In genomic region chr10:128084160-128084559, GRCm38 (mm10) we compare ENCODE assay signal across 7 mouse cellular contexts. TPM values are rescaled to one million over a fixed set of nuclear protein-coding genes. Genes with fewer than 3 reads are reported as not detected.
DNase-seq lines count a peak whose midpoint lies in the region; ATAC-seq lines count a peak whose summit lies in the region.

No protein-coding gene starts in this region.

- peaks cover 16% of the 10 kb centered on the region for H3K36me3 ChIP-seq in neural tube, embryonic 11.5 days (ENCODE audit: control insufficient read depth, insufficient read depth, low read length)
- peaks cover 51% of the 10 kb centered on the region for H3K36me3 ChIP-seq in embryonic facial prominence, embryonic 15.5 days
- peaks cover 36% of the 10 kb centered on the region for H3K36me3 ChIP-seq in limb, embryonic 11.5 days (ENCODE audit: control insufficient read depth, insufficient read depth, low read length)
- H3K36me3 ChIP-seq in stomach, embryonic 15.5 days = peaks cover 35% of the 10 kb centered on the region

- peak overlapping the region; percentile 66 for H3K4me2 ChIP-seq in neural tube, embryonic 11.5 days (ENCODE audit: low read depth)
- peak overlapping the region; percentile 80 for H3K4me2 ChIP-seq in embryonic facial prominence, embryonic 15.5 days (replicated peaks)
- H3K4me2 ChIP-seq in limb, embryonic 11.5 days (ENCODE audit: low read depth, severe bottlenecking) = peak overlapping the region; percentile 85
- H3K4me2 ChIP-seq in stomach, embryonic 15.5 days = peak overlapping the region; percentile 71

- 10% methylated on average over 3 of the region's 3 CpGs for WGBS in neural tube, embryonic 11.5 days
- WGBS in embryonic facial prominence, embryonic 15.5 days = 4% methylated on average over 3 of the region's 3 CpGs
- WGBS in limb, embryonic 11.5 days = 2% methylated on average over 3 of the region's 3 CpGs
- WGBS in stomach, embryonic 15.5 days = 2% methylated on average over 3 of the region's 3 CpGs

- peak overlapping the region; percentile 98 for H3K9ac ChIP-seq in neural tube, embryonic 11.5 days (ENCODE audit: low read length)
- peak overlapping the region; percentile 95 for H3K9ac ChIP-seq in embryonic facial prominence, embryonic 15.5 days
- peak overlapping the region; percentile 98 for H3K9ac ChIP-seq in limb, embryonic 11.5 days (ENCODE audit: low read length)
- H3K9ac ChIP-seq in stomach, embryonic 15.5 days = peak overlapping the region; percentile 82

- H3K4me3 ChIP-seq in neural tube, embryonic 11.5 days (ENCODE audit: low read depth, low read length) = peak overlapping the region; percentile 99
- peak overlapping the region; percentile 69 for H3K4me3 ChIP-seq in embryonic facial prominence, embryonic 15.5 days (replicated peaks)
- peak overlapping the region; percentile 99 for H3K4me3 ChIP-seq in limb, embryonic 11.5 days (ENCODE audit: low read depth, low read length)
- H3K4me3 ChIP-seq in stomach, embryonic 15.5 days (replicated peaks) = peak overlapping the region; percentile 91

- H3K27ac ChIP-seq in neural tube, embryonic 11.5 days (ENCODE audit: low read depth, low read length) = no peak overlapping the region
- peak overlapping the region; percentile 77 for H3K27ac ChIP-seq in embryonic facial prominence, embryonic 15.5 days (replicated peaks)
- H3K27ac ChIP-seq in limb, embryonic 11.5 days (replicated peaks; ENCODE audit: low read depth, low read length) = no peak overlapping the region
- H3K27ac ChIP-seq in stomach, embryonic 15.5 days = peak overlapping the region; percentile 86

- no peaks in the 10 kb centered on the region for H3K9me3 ChIP-seq in neural tube, embryonic 11.5 days (ENCODE audit: control insufficient read depth, low read length)
- no peaks in the 10 kb centered on the region for H3K9me3 ChIP-seq in embryonic facial prominence, embryonic 15.5 days (replicated peaks)
- no peaks in the 10 kb centered on the region for H3K9me3 ChIP-seq in limb, embryonic 11.5 days (ENCODE audit: control insufficient read depth, low read length)
- no peaks in the 10 kb centered on the region for H3K9me3 ChIP-seq in stomach, embryonic 15.5 days

- H3K27me3 ChIP-seq in neural tube, embryonic 11.5 days (ENCODE audit: control insufficient read depth, insufficient read depth, low read length) = no peaks in the 10 kb centered on the region
- H3K27me3 ChIP-seq in embryonic facial prominence, embryonic 15.5 days = no peaks in the 10 kb centered on the region
- H3K27me3 ChIP-seq in limb, embryonic 11.5 days (ENCODE audit: control insufficient read depth, insufficient read depth, low read length) = no peaks in the 10 kb centered on the region
- H3K27me3 ChIP-seq in stomach, embryonic 15.5 days (replicated peaks) = no peaks in the 10 kb centered on the region

- no peak for DNase-seq in neural tube, embryonic 11.5 days (ENCODE audit: low spot score)
- DNase-seq in neural tube, embryonic 10.5 days (ENCODE audit: extremely low spot score, low spot score) = no peak
- DNase-seq in limb, embryonic 11.5 days (ENCODE audit: low spot score) = no peak
- DNase-seq in thymus, postnatal 4 days = no peak
- no peak for DNase-seq in urinary bladder, postnatal 14 days (ENCODE audit: low spot score)

- ATAC-seq in neural tube, embryonic 11.5 days (ENCODE audit: insufficient read depth, low FRiP score, low TSS enrichment) = no peak
- ATAC-seq in embryonic facial prominence, embryonic 15.5 days (ENCODE audit: insufficient number of reproducible peaks, low FRiP score, low TSS enrichment, low read depth) = no peak
- no peak for ATAC-seq in limb, embryonic 11.5 days (ENCODE audit: insufficient number of reproducible peaks, low FRiP score, low TSS enrichment, low read depth)
- no peak for ATAC-seq in stomach, embryonic 15.5 days (ENCODE audit: insufficient read depth, low FRiP score, low read depth)

- H3K4me1 ChIP-seq in neural tube, embryonic 11.5 days (ENCODE audit: control insufficient read depth, insufficient read depth, low read length) = peaks cover 3% of the 10 kb centered on the region; the same call in 1 of the 2 replicates
- H3K4me1 ChIP-seq in embryonic facial prominence, embryonic 15.5 days = peaks cover 23% of the 10 kb centered on the region
- H3K4me1 ChIP-seq in limb, embryonic 11.5 days (ENCODE audit: control insufficient read depth, insufficient read depth, low read length) = 0 out of 2 replicates have a peak, but pooled peaks cover 2% of the 10 kb centered on the region
- H3K4me1 ChIP-seq in stomach, embryonic 15.5 days = 0 out of 2 replicates have a peak, but pooled peaks cover 3% of the 10 kb centered on the region

RNA-seq across cellular contexts. Expression of gene Atp5b, which starts 1.1 kb away (rescaled TPM):
- 2,381 and 2,418 TPM in 2 replicates for polyA plus RNA-seq in neural tube, embryonic 11.5 days (2014; fragmentation: Nextera tagmentation; extraction: Ambion mirVana)
- 1,910 and 2,016 TPM in 2 replicates for polyA plus RNA-seq in embryonic facial prominence, embryonic 15.5 days (2015; fragmentation: Nextera tagmentation; extraction: Ambion mirVana)
- 2,292 and 2,394 TPM in 2 replicates for polyA plus RNA-seq in limb, embryonic 11.5 days (2014; fragmentation: Nextera tagmentation; extraction: Ambion mirVana)
- 2,393 and 2,495 TPM in 2 replicates for polyA plus RNA-seq in stomach, embryonic 15.5 days (2015; fragmentation: Nextera tagmentation; extraction: Ambion mirVana)

RNA-seq across cellular contexts. Expression of gene Baz2a, which starts 7.2 kb away (rescaled TPM):
- 20.3 and 23.5 TPM in 2 replicates for polyA plus RNA-seq in neural tube, embryonic 11.5 days (2014; fragmentation: Nextera tagmentation; extraction: Ambion mirVana)
- 11.0 and 12.2 TPM in 2 replicates for polyA plus RNA-seq in embryonic facial prominence, embryonic 15.5 days (2015; fragmentation: Nextera tagmentation; extraction: Ambion mirVana)
- polyA plus RNA-seq in limb, embryonic 11.5 days (2014; fragmentation: Nextera tagmentation; extraction: Ambion mirVana) = 16.7 and 17.1 TPM in 2 replicates
- polyA plus RNA-seq in stomach, embryonic 15.5 days (2015; fragmentation: Nextera tagmentation; extraction: Ambion mirVana) = 10.1 and 11.7 TPM in 2 replicates

RNA-seq across cellular contexts. Expression of gene Ptges3, which starts 25.4 kb away (rescaled TPM):
- 584 and 611 TPM in 2 replicates for polyA plus RNA-seq in neural tube, embryonic 11.5 days (2014; fragmentation: Nextera tagmentation; extraction: Ambion mirVana)
- 453 and 461 TPM in 2 replicates for polyA plus RNA-seq in embryonic facial prominence, embryonic 15.5 days (2015; fragmentation: Nextera tagmentation; extraction: Ambion mirVana)
- 631 and 646 TPM in 2 replicates for polyA plus RNA-seq in limb, embryonic 11.5 days (2014; fragmentation: Nextera tagmentation; extraction: Ambion mirVana)
- polyA plus RNA-seq in stomach, embryonic 15.5 days (2015; fragmentation: Nextera tagmentation; extraction: Ambion mirVana) = 522 and 529 TPM in 2 replicates

RNA-seq across cellular contexts. Expression of gene Naca, which starts 48.8 kb away (rescaled TPM):
- polyA plus RNA-seq in neural tube, embryonic 11.5 days (2014; fragmentation: Nextera tagmentation; extraction: Ambion mirVana) = 854 and 893 TPM in 2 replicates
- polyA plus RNA-seq in embryonic facial prominence, embryonic 15.5 days (2015; fragmentation: Nextera tagmentation; extraction: Ambion mirVana) = 690 and 754 TPM in 2 replicates
- 1,036 and 1,045 TPM in 2 replicates for polyA plus RNA-seq in limb, embryonic 11.5 days (2014; fragmentation: Nextera tagmentation; extraction: Ambion mirVana)
- polyA plus RNA-seq in stomach, embryonic 15.5 days (2015; fragmentation: Nextera tagmentation; extraction: Ambion mirVana) = 639 and 789 TPM in 2 replicates

Comparison
In these comparisons a context has a peak if more than half of its experiments do, and no peak if none do; other contexts are left out.
1. H3K27ac ChIP-seq: peak in embryonic facial prominence, embryonic 15.5 days (single experiment) and stomach, embryonic 15.5 days (single experiment); none in neural tube, embryonic 11.5 days (single experiment) and limb, embryonic 11.5 days (single experiment).
2. Peak in every context shown above with its lines, with median percentiles within 50 percentile points of each other: H3K4me2 ChIP-seq, H3K4me3 ChIP-seq and H3K9ac ChIP-seq.